Mouse (Mus musculus) neural tube, embryonic 14.5 days (tissue): ENCODE results near the gene Large1. TPM values are rescaled to one million over a fixed set of nuclear protein-coding genes. Genes with fewer than 3 reads are reported as not detected.
A peak's percentile ranks its signal among the peaks of the same experiment; 100 is the strongest.

Experiments
- ATAC-seq: fragments of 200-750 bp; cut with Nextera tagmentation; 2 replicates; pipeline ENCODE4 v1.8.0; 2017; ENCODE audit warnings: low read depth, mild to moderate bottlenecking, moderate TSS enrichment, moderate library complexity
- H3K27ac ChIP-seq: fragments of 300-500 bp; sonication (generic); 2 replicates; pipeline ENCODE4 v1.5.1; 2014; ENCODE audit warnings: low read depth, mild to moderate bottlenecking, control low read depth, low read length, moderate library complexity, mixed read lengths
- H3K27me3 ChIP-seq: fragments of 300-500 bp; sonication (generic); 2 replicates; pipeline ENCODE4 v1.6.1; 2014; ENCODE audit warnings: low read length; ENCODE audit not compliant: control insufficient read depth, insufficient read depth
- H3K36me3 ChIP-seq: fragments of 300-500 bp; sonication (generic); 2 replicates; pipeline ENCODE4 v1.6.1; 2014; ENCODE audit warnings: low read length, mixed read lengths; ENCODE audit not compliant: control insufficient read depth, insufficient read depth
- H3K4me1 ChIP-seq: fragments of 300-500 bp; sonication (generic); 2 replicates; pipeline ENCODE4 v1.6.1; 2014; ENCODE audit warnings: low read length; ENCODE audit not compliant: control insufficient read depth, insufficient read depth
- H3K4me2 ChIP-seq: fragments of 300-500 bp; sonication (generic); 2 replicates; pipeline ENCODE4 v1.6.1; 2014; ENCODE audit warnings: mild to moderate bottlenecking, low read depth, low read length, control low read depth
- H3K4me3 ChIP-seq: fragments of 300-500 bp; sonication (generic); 2 replicates; pipeline ENCODE4 v1.5.1; 2014; ENCODE audit warnings: low read depth, low read length, control low read depth, mixed read lengths
- H3K9ac ChIP-seq: fragments of 300-500 bp; sonication (generic); replicated peaks from 2 replicates; pipeline ENCODE4 v1.6.1; 2014; ENCODE audit warnings: low read depth, mild to moderate bottlenecking, control low read depth, low read length, mixed read lengths
- H3K9me3 ChIP-seq: fragments of 300-500 bp; sonication (generic); 2 replicates; pipeline ENCODE4 v1.6.1; 2016; ENCODE audit warnings: low read length; ENCODE audit not compliant: control insufficient read depth
- WGBS: fragments of 180-500 bp; shearing (Covaris S2); extraction: QIAGEN DNeasy Blood & Tissue Kit; methylation state at CpG from one replicate; pipeline ENCODE4 v1.1.7; 2014; 5-methylcytosine and 5-hydroxymethylcytosine counted together
- polyA plus RNA-seq: library from polyadenylated mRNA; unstranded; fragments of >200 nt; fragmentation: Nextera tagmentation; extraction: Ambion mirVana; gene quantifications from 2 replicates; pipeline ENCODE4 v1.2.1, GENCODE M21; 2014

Large1 gene
- polyA plus RNA-seq, 1 experiment from 2014 or later, result 28.5 TPM

DNA sequence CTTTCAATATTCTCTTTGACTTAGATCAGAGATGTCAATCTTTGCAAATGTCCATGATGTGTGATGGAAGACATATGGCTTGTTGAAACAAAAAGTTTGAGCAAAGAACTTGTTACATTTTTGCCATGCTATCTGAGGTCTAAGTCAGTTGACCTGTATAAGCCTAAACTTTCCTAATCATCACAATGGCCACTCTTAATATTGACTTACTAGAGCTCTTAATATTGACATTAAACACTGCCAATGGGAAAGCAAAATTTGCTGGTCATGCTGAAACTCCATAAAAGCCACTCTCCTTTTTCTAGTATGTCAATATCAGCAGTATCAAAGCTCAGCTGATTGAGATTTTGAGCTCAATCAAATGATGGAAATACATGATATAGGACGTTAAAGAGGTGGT is 298.6 kb downstream of the Large1 start:
- H3K36me3 ChIP-seq, result no peaks in the 10 kb centered on the region
- no peak overlapping the region for H3K9ac ChIP-seq
- no peaks in the 10 kb centered on the region for H3K27me3 ChIP-seq
- no peak for ATAC-seq
- H3K9me3 ChIP-seq, result no peaks in the 10 kb centered on the region
- 78% methylated on average over 1 of the region's 1 CpGs for whole genome bisulfite sequencing
- no peak overlapping the region for H3K4me3 ChIP-seq
- H3K4me2 ChIP-seq, result no peak overlapping the region
- H3K27ac ChIP-seq, result no peak overlapping the region
- H3K4me1 ChIP-seq, result no peaks in the 10 kb centered on the region

- WGBS, result 80% methylated on average over 3 of the region's 3 CpGs
- Histone ChIP-seq H3K4me1 (no peaks in the 10 kb centered on the region), H3K27me3 (no peaks in the 10 kb centered on the region), H3K4me3 (no peak overlapping the region), H3K27ac (no peak overlapping the region), H3K36me3 (no peaks in the 10 kb centered on the region), H3K9me3 (no peaks in the 10 kb centered on the region), H3K4me2 (no peak overlapping the region), H3K9ac (no peak overlapping the region)
- ATAC-seq, result no peak
Measured at GRCm38 (mm10) chr8:73053878-73054277, 299.5 kb downstream of the Large1 start.

DNA sequence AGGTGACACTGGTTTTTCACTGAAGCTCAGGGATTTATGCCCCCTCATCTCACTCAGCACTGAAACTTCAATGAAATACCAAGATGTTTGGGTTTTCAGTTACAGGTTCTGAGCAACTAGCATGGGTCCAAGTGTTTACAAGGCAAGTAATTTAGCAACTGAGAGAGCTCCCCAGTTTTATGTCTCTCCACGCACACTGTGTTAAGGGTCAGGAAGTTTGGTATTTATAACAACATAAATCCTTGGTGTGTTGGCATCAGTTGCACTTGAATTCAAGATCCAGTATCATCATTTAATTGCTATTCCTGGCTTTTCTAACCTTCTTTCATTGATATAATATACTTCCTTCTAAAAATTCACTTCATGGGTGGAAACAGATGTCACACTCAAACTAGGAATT is 300.9 kb downstream of the Large1 start:
- H3K9ac ChIP-seq, result no peak overlapping the region
- no peak overlapping the region for H3K4me2 ChIP-seq
- no peaks in the 10 kb centered on the region for H3K27me3 ChIP-seq
- no peak for ATAC-seq
- H3K36me3 ChIP-seq, result no peaks in the 10 kb centered on the region
- H3K4me3 ChIP-seq, result no peak overlapping the region
- WGBS, result 57% methylated on average over 1 of the region's 1 CpGs
- H3K27ac ChIP-seq, result no peak overlapping the region
- H3K9me3 ChIP-seq, result no peaks in the 10 kb centered on the region
- no peaks in the 10 kb centered on the region for H3K4me1 ChIP-seq

GRCm38 (mm10) chr8:73048136-73048535 is 305.2 kb downstream of the Large1 start:
- H3K4me2 ChIP-seq, result no peak overlapping the region
- 91% methylated on average over 3 of the region's 3 CpGs for WGBS
- H3K27ac ChIP-seq, result no peak overlapping the region
- H3K4me1 ChIP-seq, result no peaks in the 10 kb centered on the region
- H3K9ac ChIP-seq, result no peak overlapping the region
- H3K9me3 ChIP-seq, result no peaks in the 10 kb centered on the region
- H3K36me3 ChIP-seq, result no peaks in the 10 kb centered on the region
- no peaks in the 10 kb centered on the region for H3K27me3 ChIP-seq
- no peak for ATAC-seq
- no peak overlapping the region for H3K4me3 ChIP-seq

DNA sequence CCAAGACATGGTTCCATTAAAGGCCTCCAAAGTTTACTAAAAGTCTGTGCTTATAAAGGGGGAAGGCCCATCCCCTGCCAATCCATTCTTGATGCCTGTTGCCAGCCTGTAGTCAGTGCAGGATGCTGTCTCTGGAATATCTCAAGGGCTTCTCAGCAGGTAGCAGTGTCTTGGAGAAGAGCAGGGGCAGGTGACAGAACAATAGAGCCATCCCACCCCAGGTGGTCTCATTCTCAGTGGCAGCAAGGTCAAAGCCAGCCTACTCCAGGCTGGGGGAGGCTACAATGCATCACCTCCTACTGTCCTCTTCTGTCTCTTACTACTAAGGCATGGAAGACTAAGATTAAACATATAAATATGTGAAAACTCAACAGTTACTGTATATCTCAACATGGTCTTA is 323.6 kb downstream of the Large1 start:
- ATAC-seq, result no peak

DNA sequence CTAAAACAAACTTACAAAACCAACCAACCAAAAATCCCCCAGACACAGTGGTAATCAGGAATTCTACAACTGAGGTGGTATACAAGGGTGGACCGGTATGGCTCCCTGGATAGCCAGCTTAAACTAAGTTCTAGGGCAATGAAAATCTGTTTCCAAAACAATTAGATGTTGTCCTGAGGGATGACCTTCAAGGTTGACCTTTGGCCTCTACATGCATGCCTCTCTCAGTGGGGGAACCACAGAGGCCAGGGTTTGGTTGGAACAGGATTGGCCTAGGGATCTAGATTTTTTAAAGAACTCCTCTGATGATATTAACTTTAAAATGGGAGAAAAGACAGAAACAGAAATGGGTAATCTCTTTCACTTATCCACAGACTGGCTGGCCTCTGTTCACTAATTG is 335.1 kb downstream of the Large1 start:
- Histone ChIP-seq H3K4me1 (no peaks in the 10 kb centered on the region), H3K9ac (no peak overlapping the region), H3K9me3 (no peaks in the 10 kb centered on the region), H3K4me3 (no peak overlapping the region), H3K27ac (no peak overlapping the region), H3K27me3 (no peaks in the 10 kb centered on the region), H3K36me3 (no peaks in the 10 kb centered on the region), H3K4me2 (no peak overlapping the region)
- 74% methylated on average over 1 of the region's 1 CpGs for WGBS
- no peak for ATAC-seq

More for the DNA sequence above, 323.6 kb downstream of the Large1 start:
- Histone ChIP-seq H3K27me3 (no peaks in the 10 kb centered on the region), H3K9me3 (no peaks in the 10 kb centered on the region), H3K36me3 (no peaks in the 10 kb centered on the region), H3K4me3 (no peak overlapping the region), H3K9ac (no peak overlapping the region), H3K27ac (no peak overlapping the region), H3K4me1 (no peaks in the 10 kb centered on the region), H3K4me2 (no peak overlapping the region)

DNA sequence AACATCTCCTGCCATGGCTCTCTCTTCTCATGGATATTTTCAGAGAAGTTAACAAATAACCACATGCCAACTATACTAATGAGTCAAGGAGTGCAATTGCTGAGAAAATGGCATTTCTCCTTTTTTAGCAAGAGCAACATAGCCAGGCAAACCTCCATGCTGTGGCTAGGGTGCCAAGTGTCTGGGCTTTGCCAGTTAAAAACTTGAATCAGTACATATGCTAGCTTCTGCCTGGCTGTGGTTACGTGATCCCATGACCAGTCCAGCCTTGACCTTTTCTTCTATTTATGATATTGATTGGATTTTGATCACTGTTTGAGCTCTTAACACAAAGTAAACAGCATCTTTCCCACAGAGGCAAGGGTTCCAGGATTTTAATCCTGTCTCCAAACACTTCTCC is 335.7 kb downstream of the Large1 start:
- H3K4me3 ChIP-seq, result no peak overlapping the region
- H3K36me3 ChIP-seq, result no peaks in the 10 kb centered on the region
- no peak for ATAC-seq
- H3K4me1 ChIP-seq, result no peaks in the 10 kb centered on the region
- H3K9me3 ChIP-seq, result no peaks in the 10 kb centered on the region
- no peak overlapping the region for H3K27ac ChIP-seq
- no peak overlapping the region for H3K4me2 ChIP-seq
- no peak overlapping the region for H3K9ac ChIP-seq
- 97% methylated on average over 1 of the region's 1 CpGs for WGBS
- no peaks in the 10 kb centered on the region for H3K27me3 ChIP-seq

DNA sequence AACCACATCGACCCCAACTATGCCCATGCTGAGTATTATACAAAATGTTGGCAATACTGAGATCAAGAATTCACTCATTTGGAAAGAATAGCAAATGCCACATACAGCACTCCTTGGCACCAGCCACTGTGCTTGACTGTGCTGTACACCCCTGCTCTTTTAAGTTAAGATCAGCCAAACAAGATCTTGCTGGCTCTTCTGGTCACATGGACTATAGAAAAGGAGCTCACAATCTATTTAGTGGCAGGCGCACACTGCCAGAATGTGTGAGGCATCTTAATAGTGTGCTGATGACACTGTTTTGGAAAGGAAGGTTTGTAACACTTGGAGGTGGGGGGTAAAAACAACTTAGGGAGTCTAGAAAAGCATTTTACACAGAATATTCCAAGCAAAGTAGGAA is 337.0 kb downstream of the Large1 start:
- Histone ChIP-seq H3K9me3 (no peaks in the 10 kb centered on the region), H3K4me1 (no peaks in the 10 kb centered on the region), H3K9ac (no peak overlapping the region), H3K27ac (no peak overlapping the region), H3K27me3 (no peaks in the 10 kb centered on the region), H3K36me3 (no peaks in the 10 kb centered on the region), H3K4me3 (no peak overlapping the region), H3K4me2 (no peak overlapping the region)
- 97% methylated on average over 2 of the region's 2 CpGs for WGBS
- ATAC-seq, result no peak

DNA sequence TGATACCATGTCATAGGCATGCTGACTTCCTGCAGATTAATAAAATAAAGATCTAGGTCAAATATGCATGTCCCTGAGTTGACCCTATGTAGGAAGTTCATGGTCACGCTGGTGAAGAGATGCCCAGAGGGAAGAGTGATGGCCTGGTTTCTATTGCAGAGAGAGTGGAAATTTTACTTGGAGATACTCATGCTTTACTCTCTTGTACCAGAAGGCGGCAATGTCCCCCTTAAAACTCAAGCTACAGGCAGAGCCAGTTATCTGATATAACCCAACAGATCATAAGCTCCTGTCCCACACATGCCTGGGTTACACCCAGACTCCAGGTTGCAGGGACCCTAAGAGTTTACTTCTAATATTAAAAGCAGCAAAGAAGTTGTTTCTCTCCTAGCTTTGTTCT is 345.9 kb downstream of the Large1 start:
- no peak overlapping the region for H3K4me3 ChIP-seq
- H3K27me3 ChIP-seq, result no peaks in the 10 kb centered on the region
- H3K27ac ChIP-seq, result no peak overlapping the region
- H3K4me1 ChIP-seq, result no peaks in the 10 kb centered on the region
- H3K9ac ChIP-seq, result no peak overlapping the region
- H3K4me2 ChIP-seq, result no peak overlapping the region
- no peaks in the 10 kb centered on the region for H3K9me3 ChIP-seq
- ATAC-seq, result 0 out of 2 replicates have a peak, but pooled peaks have one; percentile 52
- 55% methylated on average over 2 of the region's 2 CpGs for WGBS
- H3K36me3 ChIP-seq, result no peaks in the 10 kb centered on the region

- no peak overlapping the region for H3K27ac ChIP-seq
- WGBS, result 62% methylated on average over 2 of the region's 2 CpGs
Measured at GRCm38 (mm10) chr8:73003858-73004257, 349.5 kb downstream of the Large1 start.

More at GRCm38 (mm10) chr8:73003858-73004257, 349.5 kb downstream of the Large1 start:
- Histone ChIP-seq H3K4me2 (no peak overlapping the region), H3K4me3 (no peak overlapping the region), H3K36me3 (no peaks in the 10 kb centered on the region), H3K4me1 (no peaks in the 10 kb centered on the region), H3K9me3 (no peaks in the 10 kb centered on the region), H3K27me3 (no peaks in the 10 kb centered on the region), H3K9ac (no peak overlapping the region)
- ATAC-seq, result peak; percentile 65; the same call in 1 of the 2 replicates
